Mouse (Mus musculus): ENCODE data around the gene Myo16.

Myo16 gene

GRCm38 (mm10) chr8:10468490-10468889, 314.8 kb downstream of the Myo16 start:
- no peak for DNase-seq (ENCODE audit: extremely low read depth, low read depth)

- DNase-seq (ENCODE audit: extremely low read depth, low read depth): no peak
Observed at GRCm38 (mm10) chr8:10469658-10470057, 315.9 kb downstream of the Myo16 start.

DNA sequence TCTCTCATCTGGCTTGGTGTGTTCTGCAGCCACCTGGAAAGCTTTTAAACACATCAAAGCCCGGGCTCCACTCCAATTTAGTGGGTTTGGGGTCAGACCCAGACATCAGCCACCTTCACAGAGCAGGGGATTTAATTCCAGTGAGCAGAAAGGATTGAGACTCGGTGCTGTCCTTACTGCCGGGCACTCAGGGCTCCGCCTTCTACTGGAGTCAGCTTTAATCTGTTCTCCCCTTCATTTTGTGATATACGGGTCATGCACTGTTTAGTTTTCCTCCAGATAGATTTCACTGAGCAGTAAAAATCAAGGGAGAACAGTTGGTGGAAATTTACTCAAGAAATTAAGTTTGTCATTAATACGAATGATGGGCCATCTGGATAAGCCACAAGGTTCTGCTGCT, 316.6 kb downstream of the Myo16 start:
- no peak for DNase-seq (ENCODE audit: extremely low read depth, low read depth)

DNA sequence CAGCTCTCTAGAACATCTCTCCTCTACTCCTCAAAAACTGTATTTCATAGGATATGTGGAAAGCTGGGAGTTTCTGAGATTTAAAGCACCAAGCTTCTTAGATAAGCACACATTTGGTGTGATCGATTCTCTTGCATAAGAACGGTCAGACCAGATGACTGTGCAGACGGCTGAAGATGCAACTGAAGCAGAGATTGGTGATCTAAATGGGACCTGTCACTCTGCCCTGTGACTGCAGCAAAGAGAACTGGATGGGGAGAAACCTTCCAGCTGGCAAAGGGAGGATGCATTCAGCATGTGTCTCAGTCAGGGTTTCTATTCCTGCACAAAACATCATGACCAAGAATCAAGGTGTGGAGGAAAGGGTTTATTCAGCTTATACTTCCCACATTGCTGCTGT, 318.7 kb downstream of the Myo16 start:
- DNase-seq (ENCODE audit: extremely low read depth, low read depth): no peak

DNA sequence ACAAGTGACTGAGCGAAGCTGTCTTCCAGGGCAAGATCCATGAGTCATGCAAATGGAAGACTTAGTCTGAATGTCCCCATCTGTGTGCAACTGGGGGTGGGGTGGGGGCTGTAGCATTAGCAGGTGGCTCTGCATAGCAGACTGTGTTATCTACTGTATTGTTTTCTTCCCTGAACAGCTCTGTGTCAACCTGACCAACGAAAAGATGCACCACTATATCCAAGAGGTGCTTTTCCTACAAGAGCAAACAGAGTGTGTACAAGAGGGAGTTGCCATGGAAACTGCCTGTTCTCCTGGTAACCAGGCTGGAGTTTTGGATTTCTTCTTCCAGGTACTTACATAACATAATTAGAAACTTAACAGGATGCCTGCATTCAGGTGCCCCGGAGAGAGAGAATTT, 320.7 kb downstream of the Myo16 start:
- no peak for DNase-seq (ENCODE audit: extremely low read depth, low read depth)

GRCm38 (mm10) chr8:10479059-10479458, 325.3 kb downstream of the Myo16 start:
- DNase-seq (ENCODE audit: extremely low read depth, low read depth): no peak

DNA sequence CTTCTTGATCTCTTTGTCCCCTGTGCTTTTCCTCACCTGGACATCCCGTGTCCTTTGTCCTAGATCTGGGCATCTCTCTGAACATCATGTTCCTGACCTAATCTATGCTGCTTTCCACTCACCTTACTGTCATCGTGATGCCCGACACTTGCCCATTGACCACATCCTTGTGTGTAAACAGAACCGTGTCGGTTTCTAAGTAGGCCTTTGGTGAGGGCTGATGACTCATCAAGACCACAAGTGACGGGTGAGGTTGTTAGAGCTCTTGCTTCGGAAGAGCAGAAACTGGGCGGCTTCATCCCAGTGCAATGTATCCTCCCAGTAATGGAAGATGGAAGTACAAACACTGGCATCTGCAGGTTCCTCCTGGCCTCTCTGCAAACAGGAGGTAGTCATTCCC, 327.1 kb downstream of the Myo16 start:
- no peak for DNase-seq (ENCODE audit: extremely low read depth, low read depth)

DNA sequence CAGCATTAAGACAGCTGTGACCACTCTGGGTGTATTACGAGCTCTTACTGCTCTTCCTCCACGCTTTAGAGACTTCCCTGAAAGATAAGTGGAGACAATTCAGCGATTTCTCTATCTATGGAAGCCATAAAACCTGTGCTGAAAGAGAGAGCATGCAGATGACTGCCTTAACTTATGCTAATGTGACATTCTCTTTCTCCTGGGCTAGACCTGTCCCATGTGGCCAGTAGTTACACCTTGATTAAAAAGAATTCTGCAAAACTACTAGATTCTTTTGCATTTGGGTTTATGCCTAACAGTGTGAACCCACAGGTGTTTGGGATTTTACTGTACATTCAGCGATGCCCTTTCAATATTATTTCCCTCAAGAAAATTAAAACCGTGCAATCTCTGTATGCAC, 328.4 kb downstream of the Myo16 start:
- DNase-seq (ENCODE audit: extremely low read depth, low read depth): no peak

- no peak for DNase-seq (ENCODE audit: extremely low read depth, low read depth)
Observed at GRCm38 (mm10) chr8:10482880-10483279, 329.2 kb downstream of the Myo16 start.

GRCm38 (mm10) chr8:10483841-10484240, 330.1 kb downstream of the Myo16 start:
- no peak for DNase-seq (ENCODE audit: extremely low read depth, low read depth)

- no peak for DNase-seq (ENCODE audit: extremely low read depth, low read depth)
Observed at GRCm38 (mm10) chr8:10489738-10490419, 336.2 kb downstream of the Myo16 start.

DNA sequence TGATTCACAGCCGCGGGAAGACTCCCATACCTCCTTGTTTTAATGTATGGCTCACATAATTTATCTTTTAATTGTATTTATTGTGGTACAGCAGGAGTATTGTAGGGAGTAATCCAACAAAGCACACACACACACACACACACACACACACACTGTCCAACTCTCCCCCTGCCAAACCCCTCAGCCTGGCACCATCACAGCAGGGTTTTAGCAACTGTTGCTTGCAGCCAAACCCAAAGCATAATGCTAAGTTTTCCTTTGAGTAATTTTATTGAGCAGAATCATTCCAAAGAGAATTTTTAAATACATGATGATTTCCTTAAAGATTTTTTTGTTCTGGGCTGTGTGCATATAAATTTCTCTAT, 336.7 kb downstream of the Myo16 start:
- DNase-seq (ENCODE audit: extremely low read depth, low read depth): no peak

DNA sequence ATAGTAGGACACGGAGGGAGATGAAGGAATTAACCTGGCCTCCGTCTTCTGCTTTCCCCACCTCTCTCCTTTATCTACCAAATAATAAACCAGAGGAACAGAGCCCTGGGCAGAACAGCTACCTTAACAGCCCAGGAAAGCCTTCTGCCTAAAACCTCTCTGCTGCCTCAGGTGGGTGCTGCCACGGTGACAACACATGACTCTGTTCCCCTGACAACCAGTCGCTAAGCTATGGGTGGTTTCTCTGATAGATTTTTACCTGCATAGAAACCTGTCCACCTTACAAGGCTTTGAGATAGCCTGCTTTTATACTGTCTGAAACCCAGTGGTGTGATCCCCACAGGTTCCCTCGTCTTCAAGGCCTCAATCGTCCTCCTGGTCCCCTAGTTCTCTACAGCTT, 337.2 kb downstream of the Myo16 start:
- no peak for DNase-seq (ENCODE audit: extremely low read depth, low read depth)

DNA sequence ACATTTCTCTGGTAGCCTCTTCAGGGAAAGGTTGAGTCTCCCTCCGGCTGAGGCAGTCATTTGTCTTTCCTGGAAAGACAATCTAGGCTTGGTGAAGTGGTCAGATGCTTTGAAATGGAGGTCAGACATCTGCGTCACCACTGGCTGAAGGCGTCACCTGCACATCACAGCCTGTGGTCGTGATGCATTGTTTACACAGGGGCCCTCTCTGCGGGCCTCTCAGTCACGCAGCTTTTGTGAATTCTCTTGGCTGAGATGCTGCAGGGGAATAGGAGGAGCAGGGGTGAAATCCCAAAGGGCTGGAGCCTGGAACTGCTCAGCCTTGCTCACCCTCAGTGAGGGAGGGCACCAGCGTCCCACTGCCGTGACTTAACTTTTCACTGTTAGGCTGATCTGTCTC, 346.1 kb downstream of the Myo16 start:
- DNase-seq (ENCODE audit: extremely low read depth, low read depth): no peak

DNA sequence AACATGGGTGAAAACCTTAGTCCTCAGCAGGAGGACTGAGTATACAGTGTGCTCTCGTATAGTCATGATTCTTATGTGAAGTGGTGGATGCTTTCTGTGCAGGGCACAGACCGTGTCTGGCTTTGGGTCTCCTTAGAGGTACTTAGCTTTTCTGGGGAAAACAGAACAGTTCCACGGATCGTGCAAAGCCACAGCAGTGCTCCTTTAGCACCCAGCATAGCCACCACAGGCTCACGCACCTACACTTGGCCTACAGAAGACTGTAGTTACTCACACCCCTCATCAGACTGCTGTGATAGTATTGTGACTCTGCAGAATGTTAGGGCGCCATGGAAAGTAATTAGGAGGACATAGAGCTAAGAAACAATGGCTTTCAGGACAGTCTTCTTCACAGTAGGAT, 346.8 kb downstream of the Myo16 start:
- DNase-seq (ENCODE audit: extremely low read depth, low read depth): no peak

DNA sequence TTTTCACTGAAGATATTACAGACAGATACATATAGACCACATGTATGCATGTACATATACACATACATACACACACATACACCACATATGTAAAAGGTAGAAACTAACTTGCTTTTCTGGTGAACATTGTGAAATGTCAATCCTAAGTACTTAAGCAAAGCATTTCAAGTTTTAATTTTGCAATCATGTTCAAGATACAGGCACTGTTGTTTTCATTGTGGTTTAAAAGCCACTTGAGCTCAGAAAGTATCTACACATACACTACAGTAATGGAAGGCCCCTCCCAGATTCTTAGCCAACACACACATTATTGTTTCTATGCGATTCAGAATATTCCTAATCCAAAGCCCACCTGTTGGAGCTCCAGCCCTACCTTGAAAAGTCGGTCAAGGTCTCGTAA, 348.0 kb downstream of the Myo16 start:
- DNase-seq (ENCODE audit: extremely low read depth, low read depth): no peak

DNA sequence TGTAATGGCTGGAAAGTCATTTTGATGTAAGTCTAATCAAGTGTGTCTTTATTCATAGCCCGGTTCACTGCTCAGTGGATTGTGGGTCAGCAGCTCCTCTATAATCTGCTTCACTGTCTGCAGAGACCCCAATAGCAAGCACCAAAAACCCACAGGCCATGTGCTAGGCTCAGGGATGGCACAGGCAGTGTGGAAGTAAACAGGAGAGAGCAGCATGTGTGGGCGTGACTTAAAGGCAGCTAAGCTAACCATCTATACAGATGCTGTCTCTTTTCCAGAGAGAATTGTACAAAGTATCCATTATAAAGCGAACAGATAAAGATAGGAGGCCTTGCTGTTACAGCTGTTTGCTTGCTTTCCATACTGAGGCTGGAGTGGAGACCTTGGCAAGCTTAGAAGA, 358.4 kb downstream of the Myo16 start:
- DNase-seq (ENCODE audit: extremely low read depth, low read depth): no peak

GRCm38 (mm10) chr8:10517381-10517780, 363.7 kb downstream of the Myo16 start:
- no peak for DNase-seq (ENCODE audit: extremely low read depth, low read depth)

DNA sequence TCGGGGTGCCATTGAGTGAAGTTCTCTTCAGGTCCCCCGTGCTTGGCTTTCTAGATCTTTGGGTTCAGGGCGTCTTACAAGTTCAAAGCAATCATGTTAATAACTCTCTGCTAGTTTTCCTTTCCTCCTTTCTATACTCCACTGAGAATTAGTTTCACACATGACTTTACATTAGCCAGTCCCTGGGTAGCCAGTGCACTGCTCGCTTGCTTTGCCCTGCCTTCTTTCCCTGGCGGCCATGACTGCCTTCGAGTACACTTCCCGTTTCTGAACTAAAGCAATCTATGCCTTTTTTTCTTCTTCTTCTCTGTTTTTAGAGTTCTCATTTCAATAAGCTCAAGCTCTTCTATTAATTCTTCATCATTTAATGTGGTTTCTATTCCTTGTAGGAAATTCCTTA, 365.6 kb downstream of the Myo16 start:
- no peak for DNase-seq (ENCODE audit: extremely low read depth, low read depth)

GRCm38 (mm10) chr8:10521463-10521862, 367.8 kb downstream of the Myo16 start:
- DNase-seq (ENCODE audit: extremely low read depth, low read depth): no peak

GRCm38 (mm10) chr8:10525686-10526085, 372.0 kb downstream of the Myo16 start:
- no peak for DNase-seq (ENCODE audit: extremely low read depth, low read depth)

GRCm38 (mm10) chr8:10526616-10527015, 372.9 kb downstream of the Myo16 start:
- DNase-seq (ENCODE audit: extremely low read depth, low read depth): no peak

GRCm38 (mm10) chr8:10534619-10535286, 381.0 kb downstream of the Myo16 start:
- no peak for DNase-seq (ENCODE audit: extremely low read depth, low read depth)
